Mouse (Mus musculus): ENCODE data around the gene Riiad1.

Gene Riiad1

GRCm38 (mm10) chr3:94480291-94480884, at the start of gene Riiad1:
Gene Riiad1 (minus strand): TSS chr3:94480341.
- DNase-seq (ENCODE audit: inconsistent ontology term) = no peak

GRCm38 (mm10) chr3:94526731-94527130, 46.6 kb upstream of the Riiad1 start:
- no peak for DNase-seq (ENCODE audit: inconsistent ontology term)

- DNase-seq (ENCODE audit: inconsistent ontology term) = no peak
Measured at GRCm38 (mm10) chr3:94506664-94507063, 26.5 kb upstream of the Riiad1 start.

GRCm38 (mm10) chr3:94502243-94502642, 22.1 kb upstream of the Riiad1 start:
- DNase-seq (ENCODE audit: inconsistent ontology term) = peak; percentile 51

GRCm38 (mm10) chr3:94497162-94497561, 17.0 kb upstream of the Riiad1 start:
- DNase-seq (ENCODE audit: inconsistent ontology term) = no peak

GRCm38 (mm10) chr3:94487581-94487980, 7.4 kb upstream of the Riiad1 start:
- DNase-seq (ENCODE audit: inconsistent ontology term) = no peak

- DNase-seq (ENCODE audit: inconsistent ontology term) = peak; percentile 14
Measured at GRCm38 (mm10) chr3:94485922-94486321, 5.8 kb upstream of the Riiad1 start.

- DNase-seq (ENCODE audit: inconsistent ontology term) = peak; percentile 65
Measured at GRCm38 (mm10) chr3:94483790-94484439, 3.8 kb upstream of the Riiad1 start.

GRCm38 (mm10) chr3:94482764-94483385, 2.7 kb upstream of the Riiad1 start:
- peak; percentile 40 for DNase-seq (ENCODE audit: inconsistent ontology term)

GRCm38 (mm10) chr3:94481429-94481828, 1.3 kb upstream of the Riiad1 start:
- DNase-seq (ENCODE audit: inconsistent ontology term) = no peak

GRCm38 (mm10) chr3:94479564-94479963, 577 bp downstream of the Riiad1 start:
- DNase-seq (ENCODE audit: inconsistent ontology term) = peak; percentile 44

- DNase-seq (ENCODE audit: inconsistent ontology term) = no peak
Measured at GRCm38 (mm10) chr3:94478591-94479169, 1.5 kb downstream of the Riiad1 start.

- no peak for DNase-seq (ENCODE audit: inconsistent ontology term)
Measured at GRCm38 (mm10) chr3:94477981-94478422, 2.1 kb downstream of the Riiad1 start, which contains the start of gene Celf3. Gene Celf3 (plus strand): TSS chr3:94478295.

GRCm38 (mm10) chr3:94477444-94477843, 2.7 kb downstream of the Riiad1 start:
- DNase-seq (ENCODE audit: inconsistent ontology term) = no peak

- DNase-seq (ENCODE audit: inconsistent ontology term) = no peak
Measured at GRCm38 (mm10) chr3:94476301-94477035, 3.7 kb downstream of the Riiad1 start.

GRCm38 (mm10) chr3:94473567-94474232, 6.4 kb downstream of the Riiad1 start:
- peak; percentile 57 for DNase-seq (ENCODE audit: inconsistent ontology term)

GRCm38 (mm10) chr3:94473115-94473505, 7.0 kb downstream of the Riiad1 start:
- DNase-seq (ENCODE audit: inconsistent ontology term) = no peak

- DNase-seq (ENCODE audit: inconsistent ontology term) = peak; percentile 63
Measured at GRCm38 (mm10) chr3:94472447-94473114, 7.6 kb downstream of the Riiad1 start.

GRCm38 (mm10) chr3:94468931-94469330, 11.2 kb downstream of the Riiad1 start:
- DNase-seq (ENCODE audit: inconsistent ontology term) = no peak

GRCm38 (mm10) chr3:94465632-94466430, 14.3 kb downstream of the Riiad1 start:
- peak; percentile 50 for DNase-seq (ENCODE audit: inconsistent ontology term)
